ENCODE assay signal across 11 mouse cellular contexts in genomic region chr9:45952890-45953289, GRCm38 (mm10). TPM values are rescaled to one million over a fixed set of nuclear protein-coding genes. Genes with fewer than 3 reads are reported as not detected.
A peak's percentile ranks its signal among the peaks of the same experiment; 100 is the strongest.
DNase-seq lines count a peak whose midpoint lies in the region; ATAC-seq and TF ChIP-seq lines count a peak whose summit lies in the region.
"Had no signal": no experiment of that assay in that cellular context is flagged by ENCODE, and none has a peak within 500 bp of the region (broad histone marks: within the 10 kb centered on the region; RNA-seq: fewer than 3 reads in every experiment).

No protein-coding gene starts in this region.

- no peak for TF ChIP-seq CTCF in hindbrain, postnatal 0 days (IDR thresholded peaks at IDR 0.05; ENCODE audit: low read depth)
- TF ChIP-seq CTCF in small intestine, adult 2 months (IDR thresholded peaks at IDR 0.05; ENCODE audit: extremely low read depth, insufficient read length, insufficient replicate concordance, low read depth, low read length) = no peak

- no peak overlapping the region for H3K4me3 ChIP-seq in heart, embryonic 12.5 days
- no peak overlapping the region for H3K4me3 ChIP-seq in midbrain, embryonic 16.5 days (ENCODE audit: low read depth, low read length)
- no peak overlapping the region for H3K4me3 ChIP-seq in midbrain, embryonic 14.5 days (replicated peaks; ENCODE audit: low read depth, low read length)
- no peak overlapping the region for H3K4me3 ChIP-seq in hindbrain, postnatal 0 days (ENCODE audit: low read length)
- H3K4me3 ChIP-seq in small intestine, adult 2 months (ENCODE audit: low read depth, low read length) = peak overlapping the region; percentile 84

- peak overlapping the region; percentile 89 for H3K4me2 ChIP-seq in heart, embryonic 12.5 days
- no peak overlapping the region; the same call in 1 of the 2 replicates for H3K4me2 ChIP-seq in midbrain, embryonic 16.5 days (ENCODE audit: low read length)
- no peak overlapping the region for H3K4me2 ChIP-seq in midbrain, embryonic 14.5 days (ENCODE audit: low read length)
- H3K4me2 ChIP-seq in hindbrain, postnatal 0 days (ENCODE audit: low read depth, low read length) = peak overlapping the region; percentile 89; the same call in 1 of the 2 replicates

- H3K27me3 ChIP-seq in heart, embryonic 12.5 days (replicated peaks) = no peaks in the 10 kb centered on the region
- no peaks in the 10 kb centered on the region for H3K27me3 ChIP-seq in midbrain, embryonic 16.5 days (ENCODE audit: control insufficient read depth, insufficient read depth, low read depth, low read length)
- H3K27me3 ChIP-seq in midbrain, embryonic 14.5 days (ENCODE audit: control insufficient read depth, insufficient read depth, low read length) = no peaks in the 10 kb centered on the region
- no peaks in the 10 kb centered on the region for H3K27me3 ChIP-seq in hindbrain, postnatal 0 days (ENCODE audit: insufficient read depth, low read length)
- H3K27me3 ChIP-seq in small intestine, adult 2 months (ENCODE audit: control insufficient read depth, insufficient read depth, low read length) = no peaks in the 10 kb centered on the region

- intact Hi-C loops in heart, postnatal 10 days (cut with DNase I) = loop anchor here (5.0 kb wide), 1 partner anchor 46 kb away; the partner anchor contains the start of genes Pcsk7 and Rnf214
- intact Hi-C loops in left cerebral cortex, postnatal 4 days (cut with DNase I) = no loop called here

- peaks cover 46% of the 10 kb centered on the region for H3K36me3 ChIP-seq in heart, embryonic 12.5 days
- peaks cover 25% of the 10 kb centered on the region for H3K36me3 ChIP-seq in midbrain, embryonic 16.5 days (ENCODE audit: control insufficient read depth, insufficient read depth, low read length)
- H3K36me3 ChIP-seq in midbrain, embryonic 14.5 days (ENCODE audit: control insufficient read depth, insufficient read depth, low read length) = peaks cover 38% of the 10 kb centered on the region
- H3K36me3 ChIP-seq in hindbrain, postnatal 0 days (ENCODE audit: insufficient read depth, low read length) = peaks cover 33% of the 10 kb centered on the region
- H3K36me3 ChIP-seq in small intestine, adult 2 months (ENCODE audit: control insufficient read depth, insufficient read depth, low read length) = peaks cover 40% of the 10 kb centered on the region

- 87% methylated on average over 7 of the region's 7 CpGs for WGBS in heart, embryonic 12.5 days
- 82% methylated on average over 7 of the region's 7 CpGs for WGBS in midbrain, embryonic 16.5 days
- 83% methylated on average over 7 of the region's 7 CpGs for WGBS in midbrain, embryonic 14.5 days
- 80% methylated on average over 7 of the region's 7 CpGs for whole genome bisulfite sequencing in hindbrain, postnatal 0 days
- WGBS in small intestine, adult 2 months = 89% methylated on average over 7 of the region's 7 CpGs

- TF ChIP-seq POLR2A in small intestine, adult 2 months (IDR thresholded peaks at IDR 0.05; ENCODE audit: low read depth, low read length) = no peak

- no peak for ATAC-seq in heart, embryonic 12.5 days (ENCODE audit: insufficient number of reproducible peaks, low FRiP score)
- ATAC-seq in midbrain, embryonic 16.5 days = no peak
- ATAC-seq in midbrain, embryonic 14.5 days (ENCODE audit: low FRiP score, low TSS enrichment) = no peak
- no peak for ATAC-seq in hindbrain, postnatal 0 days
- no peak for ATAC-seq in erythroid progenitor cell, adult 5-6 weeks (replicated peaks; ENCODE audit: low FRiP score, poor library complexity, severe bottlenecking)

- peaks cover 29% of the 10 kb centered on the region for H3K4me1 ChIP-seq in heart, embryonic 12.5 days (replicated peaks)
- peaks cover 21% of the 10 kb centered on the region for H3K4me1 ChIP-seq in midbrain, embryonic 16.5 days (ENCODE audit: control insufficient read depth, insufficient read depth, low read length)
- peaks cover 18% of the 10 kb centered on the region for H3K4me1 ChIP-seq in midbrain, embryonic 14.5 days (ENCODE audit: control insufficient read depth, insufficient read depth, low read length)
- peaks cover 8% of the 10 kb centered on the region; the same call in 1 of the 2 replicates for H3K4me1 ChIP-seq in hindbrain, postnatal 0 days (ENCODE audit: insufficient read depth, low read length)
- H3K4me1 ChIP-seq in small intestine, adult 2 months (ENCODE audit: control insufficient read depth, insufficient read depth, insufficient read length, low read length) = peaks cover 6% of the 10 kb centered on the region; the same call in 1 of the 2 replicates

- no peak for DNase-seq in heart, postnatal 10 days
- no peak for DNase-seq in midbrain, embryonic 14.5 days
- DNase-seq in hindbrain, postnatal 0 days (ENCODE audit: low spot score) = no peak
- no peak for DNase-seq in left cerebral cortex, postnatal 4 days
- DNase-seq: adrenal gland, postnatal 25 days; spleen, adult 18-20 months had no signal

- peak overlapping the region; percentile 93 for H3K9ac ChIP-seq in heart, embryonic 12.5 days
- 0 out of 2 replicates have a peak overlapping the region, but pooled peaks have one; percentile 20 for H3K9ac ChIP-seq in midbrain, embryonic 16.5 days (ENCODE audit: low read depth, low read length)
- no peak overlapping the region for H3K9ac ChIP-seq in midbrain, embryonic 14.5 days (replicated peaks; ENCODE audit: low read length)
- no peak overlapping the region for H3K9ac ChIP-seq in hindbrain, postnatal 0 days (replicated peaks; ENCODE audit: low read length)

- no peak overlapping the region for H3K27ac ChIP-seq in heart, embryonic 12.5 days (ENCODE audit: poor library complexity, severe bottlenecking)
- no peak overlapping the region for H3K27ac ChIP-seq in midbrain, embryonic 16.5 days (ENCODE audit: low read length)
- H3K27ac ChIP-seq in midbrain, embryonic 14.5 days (replicated peaks; ENCODE audit: low read depth, low read length) = no peak overlapping the region
- H3K27ac ChIP-seq in hindbrain, postnatal 0 days = no peak overlapping the region
- H3K27ac ChIP-seq in small intestine, adult 2 months (ENCODE audit: insufficient read depth, low read depth, low read length) = no peak overlapping the region

- no peaks in the 10 kb centered on the region for H3K9me3 ChIP-seq in heart, embryonic 12.5 days (replicated peaks)
- no peaks in the 10 kb centered on the region for H3K9me3 ChIP-seq in midbrain, embryonic 16.5 days (replicated peaks; ENCODE audit: control insufficient read depth, low read length, poor library complexity, severe bottlenecking)
- no peaks in the 10 kb centered on the region for H3K9me3 ChIP-seq in midbrain, embryonic 14.5 days (ENCODE audit: control insufficient read depth, low read length)
- H3K9me3 ChIP-seq in hindbrain, postnatal 0 days (ENCODE audit: low read length) = no peaks in the 10 kb centered on the region

RNA-seq across cellular contexts. Expression of gene Sidt2, which starts 2.2 kb away (rescaled TPM):
- 48.5 and 53.5 TPM in 2 replicates for polyA plus RNA-seq in heart, embryonic 12.5 days (2016; fragmentation: Nextera tagmentation; extraction: Ambion mirVana)
- 10 to 100 TPM; 71.5 to 75.4 TPM for total RNA-seq in heart, postnatal 10 days (2021)
- polyA plus RNA-seq in midbrain, embryonic 16.5 days (2015; fragmentation: Nextera tagmentation; extraction: Ambion mirVana) = 44.7 and 50.0 TPM in 2 replicates
- polyA plus RNA-seq in midbrain, embryonic 14.5 days (2014; fragmentation: Nextera tagmentation; extraction: Ambion mirVana) = 40.3 and 40.5 TPM in 2 replicates
- total RNA-seq in hindbrain, postnatal 0 days (2014; rRNA removed) = 124 and 126 TPM in 2 replicates
- polyA plus RNA-seq in hindbrain, postnatal 0 days (2015; fragmentation: Nextera tagmentation; extraction: Ambion mirVana) = 48.3 and 51.6 TPM in 2 replicates
- polyA plus RNA-seq in small intestine, adult 2 months (2012; rRNA removed) = 337 and 348 TPM in 2 replicates
- 10 to 100 TPM; 80.0 to 97.1 TPM for total RNA-seq in left cerebral cortex, postnatal 4 days (2021)
- total RNA-seq in erythroid progenitor cell, adult 5-6 weeks (2015; ENCODE audit: low replicate concordance) = 16.3 and 20.5 TPM in 2 replicates
- 17.2 and 22.2 TPM in 2 replicates for total RNA-seq in erythroid progenitor cell, adult 5-6 weeks (2017; ENCODE audit: low replicate concordance)

RNA-seq across cellular contexts. Expression of gene Tagln, which starts 17.0 kb away (rescaled TPM):
- 236 and 253 TPM in 2 replicates for polyA plus RNA-seq in heart, embryonic 12.5 days (2016; fragmentation: Nextera tagmentation; extraction: Ambion mirVana)
- total RNA-seq in heart, postnatal 10 days (2021) = 10 to 100 TPM; 72.1 to 90.1 TPM
- polyA plus RNA-seq in midbrain, embryonic 16.5 days (2015; fragmentation: Nextera tagmentation; extraction: Ambion mirVana) = 3.1 and 5.5 TPM in 2 replicates
- 1.6 and 3.3 TPM in 2 replicates for polyA plus RNA-seq in midbrain, embryonic 14.5 days (2014; fragmentation: Nextera tagmentation; extraction: Ambion mirVana)
- 4.4 and 5.2 TPM in 2 replicates for total RNA-seq in hindbrain, postnatal 0 days (2014; rRNA removed)
- polyA plus RNA-seq in hindbrain, postnatal 0 days (2015; fragmentation: Nextera tagmentation; extraction: Ambion mirVana) = 3.5 and 4.0 TPM in 2 replicates
- polyA plus RNA-seq in small intestine, adult 2 months (2012; rRNA removed) = 323 and 328 TPM in 2 replicates
- 1 to 10 TPM; 5.7 to 6.9 TPM for total RNA-seq in left cerebral cortex, postnatal 4 days (2021)
- total RNA-seq in erythroid progenitor cell, adult 5-6 weeks (2015; ENCODE audit: low replicate concordance) = not detected in 2 replicates
- total RNA-seq in erythroid progenitor cell, adult 5-6 weeks (2017; ENCODE audit: low replicate concordance) = not detected in 2 replicates
- total RNA-seq: monocyte, adult 5-6 weeks had no signal

RNA-seq across cellular contexts. Expression of gene Rnf214, which starts 46.2 kb away (rescaled TPM):
- polyA plus RNA-seq in heart, embryonic 12.5 days (2016; fragmentation: Nextera tagmentation; extraction: Ambion mirVana) = 43.6 and 45.0 TPM in 2 replicates
- 10 to 100 TPM; 33.5 to 35.9 TPM for total RNA-seq in heart, postnatal 10 days (2021)
- 97.9 and 118 TPM in 2 replicates for polyA plus RNA-seq in midbrain, embryonic 16.5 days (2015; fragmentation: Nextera tagmentation; extraction: Ambion mirVana)
- polyA plus RNA-seq in midbrain, embryonic 14.5 days (2014; fragmentation: Nextera tagmentation; extraction: Ambion mirVana) = 97.4 and 121 TPM in 2 replicates
- total RNA-seq in hindbrain, postnatal 0 days (2014; rRNA removed) = 51.9 and 55.4 TPM in 2 replicates
- polyA plus RNA-seq in hindbrain, postnatal 0 days (2015; fragmentation: Nextera tagmentation; extraction: Ambion mirVana) = 70.3 and 77.7 TPM in 2 replicates
- polyA plus RNA-seq in small intestine, adult 2 months (2012; rRNA removed) = 4.8 and 11.4 TPM in 2 replicates
- 10 to 100 TPM; 97.3 to 97.6 TPM for total RNA-seq in left cerebral cortex, postnatal 4 days (2021)
- 11.5 and 28.9 TPM in 2 replicates for total RNA-seq in erythroid progenitor cell, adult 5-6 weeks (2015; ENCODE audit: low replicate concordance)
- total RNA-seq in erythroid progenitor cell, adult 5-6 weeks (2017; ENCODE audit: low replicate concordance) = 71.4 and 81.8 TPM in 2 replicates

RNA-seq across cellular contexts. Expression of gene Pcsk7, which starts 46.6 kb away (rescaled TPM):
- 19.4 and 19.7 TPM in 2 replicates for polyA plus RNA-seq in heart, embryonic 12.5 days (2016; fragmentation: Nextera tagmentation; extraction: Ambion mirVana)
- total RNA-seq in heart, postnatal 10 days (2021) = 10 to 100 TPM; 23.5 to 27.2 TPM
- 22.6 and 25.4 TPM in 2 replicates for polyA plus RNA-seq in midbrain, embryonic 16.5 days (2015; fragmentation: Nextera tagmentation; extraction: Ambion mirVana)
- polyA plus RNA-seq in midbrain, embryonic 14.5 days (2014; fragmentation: Nextera tagmentation; extraction: Ambion mirVana) = 15.5 and 17.4 TPM in 2 replicates
- 23.5 and 33.9 TPM in 2 replicates for total RNA-seq in hindbrain, postnatal 0 days (2014; rRNA removed)
- polyA plus RNA-seq in hindbrain, postnatal 0 days (2015; fragmentation: Nextera tagmentation; extraction: Ambion mirVana) = 18.1 and 22.1 TPM in 2 replicates
- 14.2 and 38.9 TPM in 2 replicates for polyA plus RNA-seq in small intestine, adult 2 months (2012; rRNA removed)
- 10 to 100 TPM; 31.0 to 32.1 TPM for total RNA-seq in left cerebral cortex, postnatal 4 days (2021)
- 7.6 and 13.4 TPM in 2 replicates for total RNA-seq in erythroid progenitor cell, adult 5-6 weeks (2015; ENCODE audit: low replicate concordance)
- 10.1 and 12.5 TPM in 2 replicates for total RNA-seq in erythroid progenitor cell, adult 5-6 weeks (2017; ENCODE audit: low replicate concordance)

RNA-seq across cellular contexts. Expression of gene Pafah1b2, which starts 59.6 kb away (rescaled TPM):
- 173 and 175 TPM in 2 replicates for polyA plus RNA-seq in heart, embryonic 12.5 days (2016; fragmentation: Nextera tagmentation; extraction: Ambion mirVana)
- 10 to 100 TPM; 85.1 to 87.3 TPM for total RNA-seq in heart, postnatal 10 days (2021)
- polyA plus RNA-seq in midbrain, embryonic 16.5 days (2015; fragmentation: Nextera tagmentation; extraction: Ambion mirVana) = 287 and 294 TPM in 2 replicates
- 291 and 338 TPM in 2 replicates for polyA plus RNA-seq in midbrain, embryonic 14.5 days (2014; fragmentation: Nextera tagmentation; extraction: Ambion mirVana)
- total RNA-seq in hindbrain, postnatal 0 days (2014; rRNA removed) = 137 and 186 TPM in 2 replicates
- 222 and 243 TPM in 2 replicates for polyA plus RNA-seq in hindbrain, postnatal 0 days (2015; fragmentation: Nextera tagmentation; extraction: Ambion mirVana)
- 2.5 and 12.8 TPM in 2 replicates for polyA plus RNA-seq in small intestine, adult 2 months (2012; rRNA removed)
- total RNA-seq in left cerebral cortex, postnatal 4 days (2021) = 100 to 1,000 TPM; 262 to 267 TPM
- 29.3 and 31.4 TPM in 2 replicates for total RNA-seq in erythroid progenitor cell, adult 5-6 weeks (2015; ENCODE audit: low replicate concordance)
- total RNA-seq in erythroid progenitor cell, adult 5-6 weeks (2017; ENCODE audit: low replicate concordance) = 52.9 and 68.6 TPM in 2 replicates

Comparison
In these comparisons a context has a peak if more than half of its experiments do, and no peak if none do; other contexts are left out.
1. H3K9ac ChIP-seq: peak in heart, embryonic 12.5 days (single experiment) and midbrain, embryonic 16.5 days (single experiment); none in midbrain, embryonic 14.5 days (single experiment) and hindbrain, postnatal 0 days (single experiment).
2. H3K4me2 ChIP-seq: peak in heart, embryonic 12.5 days (single experiment) and hindbrain, postnatal 0 days (single experiment); none in midbrain, embryonic 16.5 days (single experiment) and midbrain, embryonic 14.5 days (single experiment).
3. RNA of gene Tagln, which starts 17.0 kb away (polyA plus RNA-seq): 323 to 328 TPM in small intestine, adult 2 months and 236 to 253 TPM in heart, embryonic 12.5 days; 3.1 to 5.5 TPM in midbrain, embryonic 16.5 days, 3.5 to 4.0 TPM in hindbrain, postnatal 0 days and 1.6 to 3.3 TPM in midbrain, embryonic 14.5 days; every median in the first group is over 10 times any median in the second.